Mouse (Mus musculus): ENCODE measurements around the gene Tns3.

Tns3 gene

GRCm38 (mm10) chr11:8679221-8679620 is 14.9 kb upstream of the Tns3 start:
- DNase-seq = no peak

- no peak for DNase-seq
These were observed 14.1 kb upstream of the Tns3 start for GRCm38 (mm10) chr11:8678260-8678995.

- no peak for DNase-seq
These were observed 11.6 kb upstream of the Tns3 start for GRCm38 (mm10) chr11:8675701-8676474.

- DNase-seq = peak; percentile 70
These were observed 10.3 kb upstream of the Tns3 start for GRCm38 (mm10) chr11:8674549-8675149.

- DNase-seq = no peak
These were observed 7.4 kb upstream of the Tns3 start for GRCm38 (mm10) chr11:8671698-8672097.

- no peak for DNase-seq
These were observed 4.8 kb upstream of the Tns3 start for GRCm38 (mm10) chr11:8669138-8669537.

- DNase-seq = no peak
These were observed 462 bp upstream of the Tns3 start for GRCm38 (mm10) chr11:8664797-8665196.

- DNase-seq = peak; percentile 66
These were observed 617 bp downstream of the Tns3 start for GRCm38 (mm10) chr11:8663444-8664392.

- peak; percentile 60 for DNase-seq
These were observed 1.5 kb downstream of the Tns3 start for GRCm38 (mm10) chr11:8662706-8663429.

GRCm38 (mm10) chr11:8660951-8661350 is 3.4 kb downstream of the Tns3 start:
- no peak for DNase-seq

- DNase-seq = no peak
These were observed 4.5 kb downstream of the Tns3 start for GRCm38 (mm10) chr11:8659851-8660250.

- DNase-seq = no peak
These were observed 5.3 kb downstream of the Tns3 start for GRCm38 (mm10) chr11:8659061-8659460.

GRCm38 (mm10) chr11:8657493-8657892 is 6.8 kb downstream of the Tns3 start:
- no peak for DNase-seq

GRCm38 (mm10) chr11:8656448-8657393 is 7.6 kb downstream of the Tns3 start:
- DNase-seq = no peak

- DNase-seq = no peak
These were observed 10.5 kb downstream of the Tns3 start for GRCm38 (mm10) chr11:8653800-8654295.

GRCm38 (mm10) chr11:8652792-8653645 is 11.3 kb downstream of the Tns3 start:
- DNase-seq = no peak

GRCm38 (mm10) chr11:8652116-8652714 is 12.1 kb downstream of the Tns3 start:
- DNase-seq = no peak

- no peak for DNase-seq
These were observed 12.8 kb downstream of the Tns3 start for GRCm38 (mm10) chr11:8651448-8652035.

GRCm38 (mm10) chr11:8645609-8646008 is 18.7 kb downstream of the Tns3 start:
- no peak for DNase-seq
